Mouse (Mus musculus) embryonic facial prominence, embryonic 15.5 days (tissue): Measurements from ENCODE around the gene Tekt4. TPM values are rescaled to one million over a fixed set of nuclear protein-coding genes. Genes with fewer than 3 reads are reported as not detected.

Experiments
- ATAC-seq: fragments of 200-750 bp; cut with Nextera tagmentation; 2 replicates; pipeline ENCODE4 v1.8.0; 2017; ENCODE audit warnings: low read depth, moderate TSS enrichment; ENCODE audit not compliant: insufficient number of reproducible peaks, low FRiP score, low TSS enrichment
- H3K27ac ChIP-seq: fragments of 300-500 bp; sonication (generic); replicated peaks from 2 replicates; pipeline ENCODE4 v1.5.1; 2015; ENCODE audit warnings: mild to moderate bottlenecking, inconsistent platforms
- H3K27me3 ChIP-seq: fragments of 300-500 bp; sonication (generic); 2 replicates; pipeline ENCODE4 v1.6.1; 2015; ENCODE audit warnings: inconsistent platforms
- H3K36me3 ChIP-seq: fragments of 300-500 bp; sonication (generic); 2 replicates; pipeline ENCODE4 v1.6.1; 2015; ENCODE audit warnings: mild to moderate bottlenecking, inconsistent platforms
- H3K4me1 ChIP-seq: fragments of 300-500 bp; sonication (generic); 2 replicates; pipeline ENCODE4 v1.6.1; 2015; ENCODE audit warnings: inconsistent platforms
- H3K4me2 ChIP-seq: fragments of 300-500 bp; sonication (generic); replicated peaks from 2 replicates; pipeline ENCODE4 v1.6.1; 2015; ENCODE audit warnings: mild to moderate bottlenecking, inconsistent platforms
- H3K4me3 ChIP-seq: fragments of 300-500 bp; sonication (generic); replicated peaks from 2 replicates; pipeline ENCODE4 v1.5.1; 2015; ENCODE audit warnings: mild to moderate bottlenecking, inconsistent platforms
- H3K9ac ChIP-seq: fragments of 300-500 bp; sonication (generic); 2 replicates; pipeline ENCODE4 v1.6.1; 2015; ENCODE audit warnings: inconsistent platforms
- H3K9me3 ChIP-seq: fragments of 300-500 bp; sonication (generic); replicated peaks from 2 replicates; pipeline ENCODE4 v1.6.1; 2016; ENCODE audit warnings: inconsistent platforms
- WGBS: fragments of 180-500 bp; shearing (Covaris S2); methylation state at CpG from one replicate; pipeline ENCODE4 v1.1.7; 2015; 5-methylcytosine and 5-hydroxymethylcytosine counted together
- polyA plus RNA-seq: library from polyadenylated mRNA; unstranded; fragments of >200 nt; fragmentation: Nextera tagmentation; extraction: Ambion mirVana; gene quantifications from 2 replicates; pipeline ENCODE4 v1.2.1, GENCODE M21; 2015

The Tekt4 gene
- polyA plus RNA-seq = 3.5 and 6.2 TPM in 2 replicates

- Histone ChIP-seq H3K27me3 (no peaks in the 10 kb centered on the region), H3K27ac (no peak within 1 kb of the TSS), H3K4me2 (no peak within 1 kb of the TSS), H3K36me3 (no peaks in the 10 kb centered on the region), H3K4me1 (no peaks in the 10 kb centered on the region), H3K9ac (no peak within 1 kb of the TSS), H3K9me3 (no peaks in the 10 kb centered on the region), H3K4me3 (no peak within 1 kb of the TSS)
- 45% methylated on average over 2 of the region's 2 CpGs for WGBS
- no peak for ATAC-seq
Measured at GRCm38 (mm10) chr17:25454272-25454671, at the start of gene Tekt4. Gene Tekt4 (plus strand): TSS chr17:25454615.

- peaks cover 48% of the 10 kb centered on the region for H3K4me1 ChIP-seq
Measured at GRCm38 (mm10) chr17:25405224-25405895, 49.1 kb upstream of the Tekt4 start.

GRCm38 (mm10) chr17:25406011-25406441 lies 48.4 kb upstream of the Tekt4 start:
- H3K27ac ChIP-seq = no peak overlapping the region
- WGBS = 15% methylated on average over 6 of the region's 6 CpGs
- no peaks in the 10 kb centered on the region for H3K27me3 ChIP-seq
- H3K4me3 ChIP-seq = no peak overlapping the region
- no peaks in the 10 kb centered on the region for H3K36me3 ChIP-seq
- H3K4me1 ChIP-seq = peaks cover 55% of the 10 kb centered on the region
- no peaks in the 10 kb centered on the region for H3K9me3 ChIP-seq
- H3K9ac ChIP-seq = no peak overlapping the region
- no peak for ATAC-seq
- H3K4me2 ChIP-seq = no peak overlapping the region

More at GRCm38 (mm10) chr17:25405224-25405895, 49.1 kb upstream of the Tekt4 start:
- Histone ChIP-seq H3K9ac (no peak overlapping the region), H3K27me3 (no peaks in the 10 kb centered on the region), H3K27ac (no peak overlapping the region), H3K4me3 (no peak overlapping the region), H3K9me3 (no peaks in the 10 kb centered on the region), H3K36me3 (no peaks in the 10 kb centered on the region), H3K4me2 (no peak overlapping the region)
- WGBS = 15% methylated on average over 10 of the region's 10 CpGs
- ATAC-seq = no peak; the same call in 1 of the 2 replicates

- H3K27ac ChIP-seq = no peak overlapping the region
- 83% methylated on average over 4 of the region's 4 CpGs for WGBS
- no peak overlapping the region for H3K9ac ChIP-seq
- H3K36me3 ChIP-seq = no peaks in the 10 kb centered on the region
- H3K27me3 ChIP-seq = no peaks in the 10 kb centered on the region
- H3K4me3 ChIP-seq = no peak overlapping the region
- H3K4me1 ChIP-seq = peaks cover 61% of the 10 kb centered on the region
- H3K9me3 ChIP-seq = no peaks in the 10 kb centered on the region
- no peak overlapping the region for H3K4me2 ChIP-seq
- ATAC-seq = no peak
Measured at GRCm38 (mm10) chr17:25407352-25407751, 47.1 kb upstream of the Tekt4 start.

GRCm38 (mm10) chr17:25408302-25408999 lies 46.0 kb upstream of the Tekt4 start:
- peaks cover 61% of the 10 kb centered on the region for H3K4me1 ChIP-seq
- 78% methylated on average over 7 of the region's 7 CpGs for WGBS
- no peak overlapping the region for H3K4me2 ChIP-seq
- H3K36me3 ChIP-seq = no peaks in the 10 kb centered on the region
- no peak overlapping the region for H3K9ac ChIP-seq
- no peaks in the 10 kb centered on the region for H3K9me3 ChIP-seq
- H3K27me3 ChIP-seq = no peaks in the 10 kb centered on the region
- ATAC-seq = no peak
- H3K27ac ChIP-seq = no peak overlapping the region
- no peak overlapping the region for H3K4me3 ChIP-seq

GRCm38 (mm10) chr17:25409621-25410020 lies 44.8 kb upstream of the Tekt4 start:
- H3K9me3 ChIP-seq = no peaks in the 10 kb centered on the region
- H3K27ac ChIP-seq = peak overlapping the region; percentile 61
- no peak for ATAC-seq
- H3K9ac ChIP-seq = no peak overlapping the region
- no peak overlapping the region for H3K4me2 ChIP-seq
- no peak overlapping the region for H3K4me3 ChIP-seq
- H3K36me3 ChIP-seq = no peaks in the 10 kb centered on the region
- peaks cover 69% of the 10 kb centered on the region for H3K4me1 ChIP-seq
- 26% methylated on average over 7 of the region's 7 CpGs for WGBS
- H3K27me3 ChIP-seq = no peaks in the 10 kb centered on the region

GRCm38 (mm10) chr17:25410180-25410579 lies 44.2 kb upstream of the Tekt4 start:
- H3K27ac ChIP-seq = 0 out of 2 replicates have a peak overlapping the region, but pooled peaks have one; percentile 61
- 71% methylated on average over 6 of the region's 6 CpGs for WGBS

GRCm38 (mm10) chr17:25410786-25411185 lies 43.6 kb upstream of the Tekt4 start:
- Histone ChIP-seq H3K36me3 (no peaks in the 10 kb centered on the region), H3K27me3 (no peaks in the 10 kb centered on the region), H3K9ac (no peak overlapping the region), H3K9me3 (no peaks in the 10 kb centered on the region), H3K4me3 (no peak overlapping the region), H3K27ac (no peak overlapping the region; the same call in 1 of the 2 replicates), H3K4me2 (no peak overlapping the region), H3K4me1 (peaks cover 69% of the 10 kb centered on the region)
- no peak for ATAC-seq
- 27% methylated on average over 7 of the region's 7 CpGs for WGBS

More at GRCm38 (mm10) chr17:25410180-25410579, 44.2 kb upstream of the Tekt4 start:
- no peak for ATAC-seq
- Histone ChIP-seq H3K4me3 (no peak overlapping the region), H3K4me1 (peaks cover 69% of the 10 kb centered on the region), H3K9ac (no peak overlapping the region), H3K27me3 (no peaks in the 10 kb centered on the region), H3K9me3 (no peaks in the 10 kb centered on the region), H3K36me3 (no peaks in the 10 kb centered on the region), H3K4me2 (no peak overlapping the region)

- Histone ChIP-seq H3K4me1 (peaks cover 69% of the 10 kb centered on the region), H3K9ac (no peak overlapping the region), H3K36me3 (no peaks in the 10 kb centered on the region), H3K4me3 (no peak overlapping the region), H3K9me3 (no peaks in the 10 kb centered on the region), H3K27me3 (no peaks in the 10 kb centered on the region), H3K27ac (0 out of 2 replicates have a peak overlapping the region, but pooled peaks have one; percentile 17), H3K4me2 (no peak overlapping the region)
- no peak for ATAC-seq
- WGBS = 46% methylated on average over 4 of the region's 4 CpGs
Measured at GRCm38 (mm10) chr17:25411251-25411650, 43.2 kb upstream of the Tekt4 start.

GRCm38 (mm10) chr17:25414209-25414608 lies 40.2 kb upstream of the Tekt4 start:
- H3K36me3 ChIP-seq = no peaks in the 10 kb centered on the region
- H3K27me3 ChIP-seq = no peaks in the 10 kb centered on the region
- no peak overlapping the region for H3K4me3 ChIP-seq
- no peak for ATAC-seq
- H3K27ac ChIP-seq = no peak overlapping the region
- H3K9ac ChIP-seq = no peak overlapping the region
- no peak overlapping the region for H3K4me2 ChIP-seq
- H3K4me1 ChIP-seq = peaks cover 62% of the 10 kb centered on the region
- no peaks in the 10 kb centered on the region for H3K9me3 ChIP-seq
- WGBS = 65% methylated on average over 4 of the region's 4 CpGs

- H3K9ac ChIP-seq = no peak overlapping the region
- H3K36me3 ChIP-seq = no peaks in the 10 kb centered on the region
- ATAC-seq = no peak
- H3K4me1 ChIP-seq = peaks cover 55% of the 10 kb centered on the region
- peak overlapping the region; percentile 1; the same call in 1 of the 2 replicates for H3K27ac ChIP-seq
- no peak overlapping the region for H3K4me3 ChIP-seq
- WGBS = 28% methylated on average over 3 of the region's 3 CpGs
- no peak overlapping the region for H3K4me2 ChIP-seq
- H3K27me3 ChIP-seq = no peaks in the 10 kb centered on the region
- no peaks in the 10 kb centered on the region for H3K9me3 ChIP-seq
Measured at GRCm38 (mm10) chr17:25414917-25415316, 39.5 kb upstream of the Tekt4 start.
